Mouse (Mus musculus) embryonic stem cell, embryonic (primary cell): Measurements from ENCODE around the gene Traf2.

Experiments used
- CTCF ChIA-PET, 4 experiments: fragments of 300-600 bp in 2 of 4; fragments of 350-600 bp in 2 of 4; sonication (Branson Sonifier 250); formaldehyde crosslinking; loops; one replicate each; lab custom pipeline; 2022; ENCODE audit warnings: inconsistent platforms in 2 of 4; lab: Charles Lee
- POLR2A ChIA-PET, 4 experiments: fragments of 300-600 bp in 2 of 4; fragments of 350-600 bp in 2 of 4; sonication (Branson Sonifier 250); formaldehyde crosslinking; loops; one replicate each; lab custom pipeline; 2022; ENCODE audit warnings: antibody characterized with exemption in 4 of 4, inconsistent platforms in 1 of 4; lab: Charles Lee

The Traf2 gene

DNA sequence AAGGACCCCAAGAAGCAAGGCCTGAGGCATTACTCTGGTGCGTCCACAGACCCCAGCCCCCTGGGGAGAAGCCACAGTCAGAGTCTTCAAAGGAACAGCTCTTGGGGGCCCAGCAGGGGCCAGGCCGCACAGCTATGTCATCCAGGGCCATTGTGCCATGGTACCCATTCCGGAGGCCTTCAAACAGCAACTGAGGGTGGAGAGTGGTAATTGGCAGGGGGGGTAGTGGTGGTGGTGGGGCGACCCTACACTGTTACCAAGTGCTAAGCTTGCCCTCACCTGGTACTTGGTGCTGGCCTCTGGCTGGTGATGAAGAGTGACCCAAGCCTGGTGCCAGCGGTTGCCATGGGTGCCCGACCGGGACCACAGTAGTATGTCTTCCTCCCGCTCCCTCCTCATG lies 19.0 kb upstream of the Traf2 start:
- ChIA-PET CTCF (interaction anchor here in 2 of 4 experiments (0.9 to 1.9 kb wide), 6 partner anchors 9 to 273 kb away, joined by 3 to 7 read pairs (median 4); partner anchors contain the start of genes Ajm1 (in 2 of the 2), Mamdc4 (in 1 of the 2) and Phpt1 (in 1 of the 2)), POLR2A (interaction anchor here (0.6 to 3.9 kb wide), 15 partner anchors 8 to 397 kb away, joined by 3 to 20 read pairs (median 5); partner anchors contain the start of genes Edf1 (in 2 of the 4), Phpt1 (in 2 of the 4), Traf2 (in 2 of the 4) and Ajm1 (in 1 of the 4))

DNA sequence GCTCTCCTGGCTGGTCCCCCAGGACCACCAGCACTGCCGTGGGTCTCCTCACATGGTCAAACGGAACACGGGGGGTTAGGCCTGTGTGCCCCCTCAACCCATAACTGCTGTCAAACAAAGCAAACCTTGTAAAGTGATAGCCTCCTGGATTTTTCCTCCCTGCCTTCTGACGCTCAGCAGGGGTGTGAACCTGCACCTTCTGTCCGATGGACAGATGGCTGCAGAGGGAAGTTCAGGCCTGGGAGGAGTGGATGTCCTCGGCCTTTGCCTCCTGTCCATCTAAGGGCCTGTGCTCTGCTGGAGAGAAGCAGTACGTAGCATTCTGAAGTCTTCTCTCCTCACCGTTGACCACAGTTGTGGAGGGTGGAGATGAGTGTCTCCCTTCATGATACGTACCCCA lies 15.2 kb upstream of the Traf2 start:
- CTCF ChIA-PET, result interaction anchor here in 1 of 4 experiments (0.6 to 0.9 kb wide), 2 partner anchors 30 to 125 kb away, joined by 3 to 8 read pairs; no protein-coding TSS in a partner anchor
- POLR2A ChIA-PET, result interaction anchor here in 2 of 4 experiments (0.6 to 2.7 kb wide), 4 partner anchors 9 to 398 kb away, joined by 5 to 12 read pairs (median 6); partner anchors contain the start of genes Mamdc4 (in 1 of the 2), Phpt1 (in 1 of the 2) and Traf2 (in 1 of the 2)

- ChIA-PET CTCF (interaction anchor here in 1 of 4 experiments (0.9 kb wide), 1 partner anchor 21 kb away, joined by 3 read pairs; the partner anchor contains the start of gene Ajm1), POLR2A (interaction anchor here in 3 of 4 experiments (1.1 to 2.7 kb wide), 5 partner anchors 13 to 45 kb away, joined by 3 to 12 read pairs (median 4); partner anchors contain the start of genes Traf2 (in 2 of the 3), Mamdc4 (in 1 of the 3) and Phpt1 (in 1 of the 3))
Observed at GRCm38 (mm10) chr2:25560551-25560950, 13.8 kb upstream of the Traf2 start.

DNA sequence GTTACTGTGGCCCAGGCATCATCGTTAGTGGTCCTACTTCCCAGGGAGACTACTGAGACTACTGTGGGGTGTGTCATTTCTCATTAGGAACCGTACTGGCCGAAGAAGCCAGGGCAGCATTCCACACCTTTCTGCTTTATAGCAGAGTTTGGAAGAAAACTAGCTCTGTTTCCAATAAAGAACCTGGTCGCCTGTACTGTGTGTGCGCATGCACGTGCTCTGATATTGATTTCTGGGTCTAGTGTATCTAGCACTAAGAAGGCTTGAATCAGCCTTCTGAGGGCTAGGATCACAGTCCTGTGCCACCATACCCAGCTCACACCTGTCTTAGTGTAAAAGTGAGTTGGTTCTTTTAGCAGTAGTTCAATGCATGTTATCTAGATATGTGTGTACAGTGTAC lies 12.0 kb upstream of the Traf2 start:
- CTCF ChIA-PET, result no interaction called here
- POLR2A ChIA-PET, result interaction anchor here in 3 of 4 experiments (1.0 to 3.9 kb wide), 10 partner anchors 11 to 132 kb away, joined by 3 to 65 read pairs (median 12); partner anchors contain the start of genes Mamdc4 (in 2 of the 3), Phpt1 (in 2 of the 3), Traf2 (in 2 of the 3) and Ajm1 (in 1 of the 3)

GRCm38 (mm10) chr2:25557964-25558360 lies 11.2 kb upstream of the Traf2 start:
- CTCF ChIA-PET, result interaction anchor here in 3 of 4 experiments (0.6 to 2.3 kb wide), 14 partner anchors 9 to 279 kb away, joined by 3 to 23 read pairs (median 4); partner anchors contain the start of genes Traf2 (in 3 of the 3), Ajm1 (in 2 of the 3) and Tmem141 (in 2 of the 3)
- POLR2A ChIA-PET, result interaction anchor here (0.6 to 3.9 kb wide), 41 partner anchors 8 to 623 kb away, joined by 3 to 65 read pairs (median 4); partner anchors contain the start of genes Mamdc4 (in 4 of the 4), Traf2 (in 4 of the 4), Phpt1 (in 3 of the 4) and Ajm1 (in 2 of the 4)

- ChIA-PET CTCF (interaction anchor here (0.5 to 2.3 kb wide), 20 partner anchors 8 to 1870 kb away, joined by 3 to 23 read pairs (median 4); partner anchors contain the start of genes Traf2 (in 3 of the 4), Ajm1 (in 2 of the 4), Tmem141 (in 2 of the 4) and Dpp7 (in 1 of the 4)), POLR2A (interaction anchor here (0.6 to 3.9 kb wide), 48 partner anchors 9 to 951 kb away, joined by 3 to 65 read pairs (median 4); partner anchors contain the start of genes Mamdc4 (in 4 of the 4), Traf2 (in 4 of the 4), Phpt1 (in 3 of the 4) and Ajm1 (in 2 of the 4))
Observed at GRCm38 (mm10) chr2:25557221-25557963, 10.7 kb upstream of the Traf2 start, which contains the start of gene Edf1. Edf1 (plus strand) TSS chr2:25557847.

DNA sequence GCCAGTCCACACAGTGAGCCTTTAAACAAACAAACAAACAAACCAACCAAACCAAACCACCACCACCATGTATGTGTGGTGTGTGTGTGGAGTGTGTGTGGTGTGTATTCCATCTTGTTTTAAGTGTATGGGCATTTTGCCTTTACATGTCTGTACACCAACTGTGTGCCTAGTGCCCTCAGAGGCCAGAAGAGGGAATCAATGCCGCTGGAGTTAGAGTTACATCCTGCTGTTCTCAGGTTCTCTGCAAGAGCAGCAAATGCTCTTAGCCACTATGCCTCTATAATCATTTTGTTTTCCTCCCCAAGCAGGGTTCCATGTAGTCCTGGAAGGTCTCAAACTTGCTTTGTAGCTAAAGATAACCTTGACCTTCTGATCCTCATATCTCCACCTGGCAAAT lies 9.6 kb upstream of the Traf2 start:
- CTCF ChIA-PET, result interaction anchor here in 3 of 4 experiments (0.9 to 2.3 kb wide), 6 partner anchors 9 to 200 kb away, joined by 3 to 23 read pairs (median 8); partner anchors contain the start of genes Ajm1 (in 2 of the 3), Dpp7 (in 1 of the 3) and Traf2 (in 1 of the 3)
- POLR2A ChIA-PET, result interaction anchor here (0.6 to 3.9 kb wide), 15 partner anchors 8 to 621 kb away, joined by 3 to 65 read pairs (median 9); partner anchors contain the start of genes Traf2 (in 4 of the 4), Mamdc4 (in 2 of the 4), Phpt1 (in 2 of the 4) and Ajm1 (in 1 of the 4)

- POLR2A ChIA-PET, result interaction anchor here (0.5 to 3.4 kb wide), 9 partner anchors 8 to 151 kb away, joined by 3 to 21 read pairs (median 4); partner anchors contain the start of genes Traf2 (in 3 of the 4), Phpt1 (in 2 of the 4), Bmyc (in 1 of the 4) and Mamdc4 (in 1 of the 4)
- CTCF ChIA-PET, result interaction anchor here (0.5 to 2.2 kb wide), 13 partner anchors 9 to 1198 kb away, joined by 3 to 12 read pairs (median 4); partner anchors contain the start of genes Ajm1 (in 2 of the 4), Mamdc4 (in 1 of the 4), Phpt1 (in 1 of the 4) and Sapcd2 (in 1 of the 4)
Observed at GRCm38 (mm10) chr2:25555479-25555878, 8.7 kb upstream of the Traf2 start.

- ChIA-PET CTCF (interaction anchor here in 1 of 4 experiments (0.7 kb wide), 1 partner anchor 14 kb away, joined by 6 read pairs; no protein-coding TSS in a partner anchor), POLR2A (interaction anchor here in 2 of 4 experiments (0.7 to 1.0 kb wide), 3 partner anchors 16 to 87 kb away, joined by 3 to 8 read pairs (median 6); no protein-coding TSS in a partner anchor)
Observed at GRCm38 (mm10) chr2:25553171-25553786, 6.5 kb upstream of the Traf2 start.

DNA sequence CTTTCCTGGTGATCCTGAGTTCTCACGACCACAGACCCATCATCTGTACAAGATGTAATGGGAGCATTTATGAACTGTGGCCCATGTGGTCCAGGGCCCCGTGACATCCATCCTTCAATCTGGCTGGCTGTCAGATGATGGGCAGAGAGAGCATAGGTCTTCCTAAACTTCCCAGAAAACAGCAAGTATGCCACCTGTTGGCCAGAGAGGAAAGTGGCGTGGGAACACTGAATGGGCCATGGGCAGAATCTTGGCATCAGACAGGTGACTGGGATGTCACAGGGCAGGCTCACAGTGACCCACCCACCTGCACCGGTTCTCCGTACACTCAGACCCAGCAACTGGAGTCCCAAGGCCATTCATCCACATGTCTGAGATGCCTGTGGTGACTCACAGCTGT lies 4.4 kb upstream of the Traf2 start:
- POLR2A ChIA-PET, result interaction anchor here in 2 of 4 experiments (0.6 kb wide), 2 partner anchors 83 to 185 kb away, joined by 4 to 5 read pairs; partner anchors contain the start of gene Uap1l1 (in 1 of the 2)
- CTCF ChIA-PET, result interaction anchor here in 1 of 4 experiments (0.7 to 1.1 kb wide), 3 partner anchors 15 to 122 kb away, joined by 3 to 5 read pairs (median 3); partner anchors contain the start of gene Abca2

DNA sequence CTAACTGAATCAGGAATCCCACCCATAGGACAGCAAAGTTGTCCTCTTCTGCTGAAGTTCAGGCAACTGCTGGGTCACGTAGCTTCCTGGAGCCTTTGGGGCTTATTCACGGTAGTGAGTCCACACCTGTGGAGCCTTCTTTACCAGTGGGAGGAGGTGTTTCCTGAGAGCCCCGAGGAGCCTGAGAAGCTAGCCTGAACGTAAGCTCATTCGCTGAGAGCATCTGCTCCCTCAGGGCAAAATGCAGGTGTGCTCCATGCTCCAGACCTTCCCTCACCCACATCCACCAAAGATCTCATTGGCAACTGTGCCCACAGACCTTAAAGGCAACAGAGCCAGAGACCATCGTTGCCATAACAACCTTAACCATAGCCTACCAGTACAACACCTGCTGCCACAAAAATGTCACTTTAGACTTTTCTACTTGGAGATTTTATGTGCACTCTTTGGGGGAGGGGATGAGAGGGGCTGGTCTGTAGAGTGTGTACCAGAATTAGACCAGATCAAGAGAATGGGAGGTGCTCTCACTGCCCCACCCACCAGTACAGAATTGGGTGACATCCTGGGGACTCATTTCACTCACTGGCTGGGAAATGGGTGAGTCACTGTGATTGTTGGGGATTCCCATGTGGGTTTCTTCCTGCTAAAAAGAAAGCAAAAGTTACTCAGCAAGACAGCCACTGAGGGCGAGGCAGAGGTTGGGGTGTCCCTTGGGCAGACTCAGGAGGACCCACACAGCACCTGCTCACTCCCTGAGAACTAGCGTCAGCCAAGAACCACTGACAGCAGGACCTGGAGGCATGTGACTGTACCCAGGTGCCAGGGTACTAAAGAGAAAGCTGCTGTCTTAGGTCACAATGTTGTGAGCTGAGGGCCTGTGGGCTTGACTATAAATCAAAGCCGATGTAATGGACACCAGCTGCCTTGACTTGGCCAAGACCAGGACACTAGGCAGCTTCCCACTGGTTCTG lies 2.6 kb upstream of the Traf2 start:
- ChIA-PET POLR2A (interaction anchor here in 3 of 4 experiments (0.9 to 3.4 kb wide), 8 partner anchors 8 to 123 kb away, joined by 3 to 65 read pairs (median 6); partner anchors contain the start of gene Edf1 (in 3 of the 3)), CTCF (interaction anchor here in 2 of 4 experiments (0.8 to 3.7 kb wide), 4 partner anchors 8 to 32 kb away, joined by 3 to 23 read pairs (median 4); partner anchors contain the start of genes Edf1 (in 2 of the 2) and Ajm1 (in 1 of the 2))

GRCm38 (mm10) chr2:25545996-25546810 lies 537 bp downstream of the Traf2 start:
- CTCF ChIA-PET, result interaction anchor here (0.7 to 3.7 kb wide), 19 partner anchors 8 to 729 kb away, joined by 3 to 23 read pairs (median 3); partner anchors contain the start of genes Ajm1 (in 3 of the 4), Edf1 (in 2 of the 4), Abca2 (in 1 of the 4) and Anapc2 (in 1 of the 4)
- POLR2A ChIA-PET, result interaction anchor here (0.6 to 3.4 kb wide), 52 partner anchors 9 to 958 kb away, joined by 3 to 65 read pairs (median 4); partner anchors contain the start of genes Edf1 (in 3 of the 4), Ajm1 (in 2 of the 4), Arrdc1 (in 1 of the 4) and C8g (in 1 of the 4)

- ChIA-PET CTCF (interaction anchor here in 1 of 4 experiments (1.3 kb wide), 1 partner anchor 31 kb away, joined by 3 read pairs; no protein-coding TSS in a partner anchor), POLR2A (interaction anchor here in 3 of 4 experiments (0.7 to 1.2 kb wide), 3 partner anchors 13 to 318 kb away, joined by 3 read pairs; partner anchors contain the start of gene Tubb4b (in 1 of the 3))
Observed at GRCm38 (mm10) chr2:25541644-25542367, 4.9 kb downstream of the Traf2 start.
